13 mouse cellular contexts compared by ENCODE assay signal in genomic region chr11:85754631-85755502, GRCm38 (mm10).
DNase-seq lines count a peak whose midpoint lies in the region; ATAC-seq lines count a peak whose summit lies in the region.
"Had no signal": no experiment of that assay in that cellular context is flagged by ENCODE, and none has a peak within 500 bp of the region (broad histone marks: within the 10 kb centered on the region; RNA-seq: fewer than 3 reads in every experiment).

No protein-coding gene starts in this region.

- no peak for DNase-seq in frontal cortex, postnatal 14 days (ENCODE audit: low spot score in 2 of 2)
- peak; percentile 52 for DNase-seq in right cerebral cortex, adult 18-20 months
- DNase-seq in right cerebral cortex, postnatal 4 days = no peak
- peak; percentile 81 for DNase-seq in lung, postnatal 10 days
- no peak for DNase-seq in testis, postnatal 14 days (ENCODE audit: low spot score)
- DNase-seq in gastrocnemius, postnatal 10 days = no peak
- DNase-seq: embryo, embryonic 11 days; heart, adult 18-20 months; liver, postnatal 0 days; thymus, adult 18-20 months had no signal

- ATAC-seq in frontal cortex, adult (ENCODE audit: low TSS enrichment) = peak; percentile 84
- no peak for ATAC-seq in erythroblast, adult 5-6 weeks (replicated peaks; ENCODE audit: low FRiP score, poor library complexity, severe bottlenecking)
- ATAC-seq: forebrain, embryonic 13.5 days; liver, postnatal 0 days had no signal

Comparison
In these comparisons a context has a peak if more than half of its experiments do, and no peak if none do; other contexts are left out.
1. DNase-seq: peak in right cerebral cortex, adult 18-20 months (single experiment) and lung, postnatal 10 days (single experiment); none in frontal cortex, postnatal 14 days (0 of 2), right cerebral cortex, postnatal 4 days (single experiment), testis, postnatal 14 days (single experiment) and gastrocnemius, postnatal 10 days (single experiment).